Mouse (Mus musculus): ENCODE results near the gene Snorc.

The Snorc gene

DNA sequence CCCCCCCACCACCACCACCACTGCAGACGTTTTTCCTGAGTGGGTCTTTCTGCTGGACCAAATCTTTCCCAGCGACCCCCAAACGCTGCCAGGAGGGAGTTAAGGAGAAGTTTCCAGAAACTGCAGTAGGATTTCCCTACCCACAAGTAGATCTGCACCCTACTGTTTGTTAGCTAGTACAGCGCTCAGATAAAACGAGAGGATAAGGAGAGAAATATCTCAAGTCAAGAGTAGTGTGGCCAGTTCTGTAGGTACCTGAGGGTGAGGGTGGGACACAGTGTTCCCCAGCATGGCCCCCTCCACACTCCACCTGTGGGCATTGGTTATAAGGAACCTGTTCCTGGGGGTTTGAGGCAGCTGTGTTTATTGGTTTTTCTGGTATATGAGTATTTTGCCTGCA is 40.8 kb downstream of the Snorc start:
- DNase-seq = no peak

DNA sequence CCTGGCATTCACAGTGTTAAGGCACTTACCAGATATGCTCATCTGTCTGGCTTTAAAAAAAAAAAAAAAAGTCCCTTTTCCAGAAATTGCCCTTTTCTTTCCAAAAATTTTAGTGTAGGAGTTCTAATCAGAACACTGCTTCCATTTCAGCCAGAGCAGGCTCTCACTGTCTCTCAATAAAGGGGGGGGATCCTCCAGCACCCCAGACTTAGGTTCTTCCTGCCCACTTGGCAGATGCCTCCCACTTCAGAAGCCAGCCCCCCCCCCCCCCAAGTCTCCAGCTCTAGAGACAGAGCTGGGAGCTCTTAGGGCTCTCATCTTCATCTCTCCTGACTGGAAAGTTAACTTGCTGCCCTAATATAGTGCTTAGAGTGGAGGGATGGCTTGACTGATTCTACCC is 50.4 kb downstream of the Snorc start:
- no peak for DNase-seq

DNA sequence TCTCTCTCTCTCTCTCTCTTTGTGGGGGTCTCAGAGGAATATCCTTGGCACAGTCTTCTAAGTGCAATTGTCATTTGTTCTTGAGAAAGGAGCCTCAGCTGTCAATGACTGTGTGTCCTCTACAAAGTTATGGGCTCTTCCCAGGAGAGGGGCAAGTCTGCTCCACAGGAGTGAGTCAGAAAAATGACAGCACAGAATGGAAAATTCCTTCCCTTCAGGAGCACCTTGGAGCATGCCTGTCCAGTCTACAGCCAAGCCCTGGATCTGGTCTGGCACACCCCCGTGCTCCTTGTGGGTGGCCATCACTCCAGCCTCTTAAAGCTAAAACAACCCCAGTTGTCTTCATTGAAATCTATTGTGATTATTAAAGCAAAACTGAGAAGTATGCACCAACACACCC is 51.5 kb downstream of the Snorc start:
- no peak for DNase-seq

- no peak for DNase-seq
Measured at GRCm38 (mm10) chr1:87525041-87525440, 55.0 kb downstream of the Snorc start.
